Mouse (Mus musculus) urinary bladder, adult 18-20 months (tissue): ENCODE measurements at regions not wholly inside any gene's neighbourhood (a gene's known extent, or its start where the extent isn't known, plus 50 kb on each side); places are given as distances from the start of the nearest gene placed in this dataset.
A peak's percentile ranks its signal among the peaks of the same experiment; 100 is the strongest.

Source experiments
- DNase-seq, 2 experiments: peaks; one replicate each; pipeline ENCODE4 v3.0.0; 2022; ENCODE audit warnings: low spot score in 2 of 2, mixed read lengths in 2 of 2

GRCm38 (mm10) chr17:72993134-72993533 lies 75.0 kb downstream of the Lbh start:
- DNase-seq, result no peak

- no peak for DNase-seq
Measured at GRCm38 (mm10) chr17:72993626-72994025, 75.5 kb downstream of the Lbh start.

- DNase-seq, result no peak
Measured at GRCm38 (mm10) chr17:72996539-72996938, 78.4 kb downstream of the Lbh start.

- DNase-seq, result no peak
Measured at GRCm38 (mm10) chr17:72997301-72997921, 79.3 kb downstream of the Lbh start.

- no peak for DNase-seq
Measured at GRCm38 (mm10) chr17:73005100-73005499, 87.0 kb downstream of the Lbh start.

DNA sequence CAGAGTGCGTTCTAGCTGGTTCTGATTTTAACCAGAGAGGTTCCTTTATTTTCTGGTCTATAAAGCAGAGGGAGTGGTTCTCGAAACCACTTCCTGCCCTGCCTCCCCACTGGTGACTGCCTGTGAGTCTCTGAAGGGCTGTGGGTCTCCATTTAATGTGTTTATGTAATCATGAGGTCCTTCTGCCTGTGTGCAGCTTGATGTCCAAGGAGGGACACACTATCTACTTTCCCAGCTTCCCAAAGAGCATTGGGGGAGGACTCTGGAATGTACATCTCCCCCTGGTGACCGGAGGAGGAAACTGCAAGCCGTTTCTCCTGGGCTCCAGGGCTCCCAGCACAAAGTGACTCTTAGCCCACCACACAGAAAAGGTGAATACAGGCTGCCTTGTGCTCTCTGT lies 90.8 kb downstream of the Lbh start:
- peak; percentile 41 to 46 for DNase-seq

GRCm38 (mm10) chr17:73009962-73010361 lies 91.9 kb downstream of the Lbh start:
- peak in 1 of 2 experiments; percentile 56 for DNase-seq

DNA sequence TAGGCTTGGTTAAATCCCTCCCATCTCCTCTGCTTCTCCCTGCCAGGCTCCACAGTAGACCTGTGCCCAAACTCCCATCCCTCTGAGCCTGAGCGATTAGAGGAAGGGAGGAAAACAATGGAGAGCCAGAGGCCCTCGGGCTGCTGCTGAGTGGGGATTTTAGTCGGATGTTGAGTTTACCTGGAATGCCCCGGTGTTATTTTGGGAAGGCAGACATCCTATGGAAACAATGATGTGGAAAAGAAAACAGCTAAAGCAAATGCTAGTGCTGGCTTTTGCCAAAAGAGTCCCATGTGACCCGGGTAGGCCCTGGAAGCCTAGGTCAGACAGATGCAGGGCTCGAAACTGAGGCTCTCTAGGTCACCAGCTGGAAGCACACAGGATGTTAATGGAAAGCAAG lies 94.3 kb downstream of the Lbh start:
- no peak for DNase-seq

DNA sequence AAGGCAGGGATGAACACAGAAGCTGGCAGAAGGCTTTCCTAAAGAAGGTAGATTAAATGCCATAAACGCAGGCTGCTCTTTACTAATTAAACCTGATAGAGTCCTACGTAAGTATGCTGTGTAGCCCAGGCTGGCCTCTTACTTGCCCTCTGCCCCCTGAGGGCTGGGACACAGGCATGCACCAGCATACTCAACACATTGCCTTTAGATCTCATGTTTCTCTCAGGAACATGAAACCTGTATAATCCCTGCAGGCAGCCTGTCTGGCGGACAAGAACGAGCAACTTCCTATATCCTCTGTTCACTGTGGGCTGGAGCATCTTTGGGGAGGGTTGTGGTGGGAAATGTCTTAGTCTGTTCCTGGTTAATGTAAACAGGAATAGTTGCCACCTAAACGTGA lies 94.8 kb upstream of the Lclat1 start:
- DNase-seq, result no peak

DNA sequence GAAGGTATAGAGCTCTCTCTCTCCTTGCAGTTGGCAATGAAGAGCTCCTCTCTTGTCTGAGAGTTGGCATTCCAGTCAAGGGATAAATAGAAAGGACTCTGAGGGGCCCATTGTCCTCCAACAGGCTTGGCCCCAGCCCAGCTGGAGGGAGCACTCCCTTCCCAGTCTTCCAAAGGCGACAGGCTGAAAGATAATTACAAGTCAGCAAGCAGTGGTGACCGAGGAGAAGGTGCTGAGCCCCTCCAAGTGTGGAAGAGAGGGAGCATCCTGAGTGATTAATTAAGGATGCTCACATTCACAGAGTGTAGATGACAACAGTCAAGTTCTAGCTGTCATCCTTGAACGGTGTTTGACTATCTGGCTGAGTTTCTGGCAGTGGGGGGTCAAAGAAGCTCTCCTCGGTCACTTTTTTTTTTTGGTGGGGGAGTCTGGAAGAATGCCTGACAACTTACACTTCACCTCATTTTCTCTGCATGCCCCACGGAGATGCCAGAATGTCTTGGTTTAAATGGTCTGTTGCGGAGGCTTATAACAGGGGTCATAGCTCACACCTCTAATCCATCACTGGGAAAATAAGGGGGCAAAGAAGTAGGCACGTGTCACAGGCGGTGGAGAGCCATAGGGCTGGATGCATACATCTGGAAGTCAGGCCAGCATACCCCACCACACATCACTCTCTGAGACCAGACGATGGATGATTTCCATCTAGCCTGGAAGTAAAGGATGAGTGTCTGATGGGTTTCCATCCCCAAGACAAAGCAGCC lies 93.5 kb upstream of the Lclat1 start:
- no peak for DNase-seq

DNA sequence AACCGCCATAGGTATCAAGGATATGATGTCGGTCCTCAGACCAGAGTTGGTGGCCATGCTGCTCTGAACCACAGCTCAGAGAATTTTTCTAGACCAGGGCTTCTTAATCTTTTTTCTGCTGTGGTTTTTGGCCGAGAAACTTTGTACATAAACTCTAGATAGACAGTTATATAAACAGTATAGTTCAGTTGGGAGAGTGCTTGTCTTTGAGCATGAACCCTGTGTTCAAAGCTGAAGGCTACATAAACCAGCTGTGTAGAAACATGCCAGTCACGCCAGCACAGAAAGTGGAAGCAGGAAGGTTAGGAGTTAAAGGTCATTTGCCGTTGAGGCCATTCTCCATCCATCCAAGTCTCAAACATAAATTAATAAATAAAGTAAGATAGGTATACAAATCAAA lies 90.6 kb upstream of the Lclat1 start:
- no peak for DNase-seq

- DNase-seq, result peak in 1 of 2 experiments; percentile 36
Measured at GRCm38 (mm10) chr17:73022630-73023051, 85.1 kb upstream of the Lclat1 start.

DNA sequence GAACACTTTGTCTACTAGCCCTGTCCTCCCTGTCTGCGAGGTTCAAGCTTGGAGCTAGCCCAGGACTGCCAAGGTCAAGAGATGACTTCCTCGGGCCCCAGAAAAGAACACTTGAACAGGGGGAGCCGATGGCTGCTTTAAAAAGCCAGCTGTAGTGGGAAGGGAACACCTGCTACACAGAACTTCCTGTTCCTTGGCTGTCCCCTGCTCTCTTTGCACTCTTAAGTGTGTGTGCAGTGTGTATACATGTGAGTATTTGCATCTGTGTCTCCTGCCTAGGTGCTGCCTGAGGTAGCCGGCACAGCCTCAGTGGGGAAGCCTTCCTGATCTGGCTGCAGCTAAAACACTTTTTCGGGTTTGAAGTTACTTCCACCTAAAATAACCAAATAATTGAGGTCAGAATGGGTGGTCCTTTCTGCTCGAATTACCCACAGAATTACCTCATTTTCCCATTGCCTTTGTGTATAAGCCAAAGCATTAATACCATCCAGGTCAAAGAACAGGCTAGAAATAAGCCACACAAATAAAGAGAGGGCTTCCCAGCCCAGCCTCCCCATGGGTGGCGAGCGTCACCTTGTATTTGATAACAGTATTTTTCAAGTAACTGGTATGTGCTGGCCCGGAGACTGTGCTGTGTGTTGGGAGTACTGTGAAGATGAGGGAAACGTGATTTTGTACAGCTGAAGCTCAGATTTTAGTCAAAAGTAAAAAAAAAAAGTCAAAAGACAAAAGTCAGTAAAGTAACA lies 84.2 kb upstream of the Lclat1 start:
- no peak for DNase-seq

DNA sequence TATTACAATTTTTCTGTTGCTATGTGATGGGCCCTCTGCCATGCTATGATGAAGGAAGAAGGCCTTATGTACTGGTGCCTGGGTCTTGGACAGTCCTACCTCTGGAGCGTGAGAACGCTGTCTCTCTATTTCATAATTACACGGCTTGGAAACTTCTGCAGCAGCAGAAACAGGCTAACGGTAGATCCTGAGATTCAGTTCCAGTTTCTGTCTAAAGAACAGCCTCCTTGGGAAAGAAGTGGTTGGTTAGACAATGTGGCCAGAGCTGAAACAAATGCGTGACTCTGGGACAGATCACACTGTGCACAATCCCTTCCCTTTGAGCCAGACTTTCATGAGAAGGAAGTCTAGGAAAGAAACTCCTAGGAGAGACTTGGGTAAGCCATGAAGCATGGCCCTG lies 80.7 kb upstream of the Lclat1 start:
- DNase-seq, result no peak

- DNase-seq, result no peak
Measured at GRCm38 (mm10) chr17:73031796-73032195, 76.0 kb upstream of the Lclat1 start.

GRCm38 (mm10) chr17:73032326-73032725 lies 75.5 kb upstream of the Lclat1 start:
- DNase-seq, result no peak

GRCm38 (mm10) chr17:73034420-73034819 lies 73.4 kb upstream of the Lclat1 start:
- DNase-seq, result no peak

GRCm38 (mm10) chr17:73034981-73035481 lies 72.8 kb upstream of the Lclat1 start:
- DNase-seq, result no peak

GRCm38 (mm10) chr17:73036845-73037244 lies 70.9 kb upstream of the Lclat1 start:
- no peak for DNase-seq

DNA sequence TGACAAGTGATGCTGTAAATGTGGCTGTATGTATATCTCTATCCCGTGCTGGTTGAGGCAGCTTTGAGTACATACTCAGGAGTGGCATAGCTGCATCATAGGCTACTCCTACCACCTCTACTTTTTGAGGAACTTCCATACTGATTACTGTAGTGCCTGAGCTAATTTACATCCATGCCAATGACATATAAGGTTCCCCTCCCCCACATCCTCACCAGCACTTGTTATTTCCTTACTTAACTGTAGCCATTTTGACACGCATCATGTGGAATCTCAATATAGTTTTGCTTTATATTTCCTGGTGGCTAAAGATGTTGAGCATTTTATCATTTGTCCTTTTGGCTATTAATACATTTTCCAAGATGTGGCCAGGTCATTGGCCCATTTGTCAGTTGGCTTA lies 69.2 kb upstream of the Lclat1 start:
- DNase-seq, result no peak

GRCm38 (mm10) chr17:73044918-73045580 lies 62.7 kb upstream of the Lclat1 start:
- no peak for DNase-seq

GRCm38 (mm10) chr17:73046985-73047384 lies 60.8 kb upstream of the Lclat1 start:
- DNase-seq, result no peak
